In the genomic region with DNA sequence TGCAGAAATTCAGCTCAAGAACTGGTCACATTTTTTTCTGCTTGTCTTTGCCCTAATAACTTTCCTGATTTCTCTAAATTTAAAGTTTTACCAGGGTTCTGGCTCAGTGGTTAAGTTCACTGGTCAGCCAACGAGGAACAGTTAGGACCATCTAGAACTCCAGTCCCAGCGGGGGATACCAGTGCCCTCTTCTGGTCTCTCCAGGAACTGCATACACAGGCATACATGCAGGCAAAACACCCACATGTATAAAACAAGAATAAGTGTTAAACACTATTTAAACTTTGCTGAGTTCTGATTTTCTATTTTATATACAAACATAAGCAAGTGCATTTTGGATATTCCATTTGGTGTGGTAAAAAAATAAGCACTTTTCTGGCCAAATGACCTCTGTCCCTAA, we compare ENCODE assay signal across 12 mouse cellular contexts. TPM values are rescaled to one million over a fixed set of nuclear protein-coding genes. Genes with fewer than 3 reads are reported as not detected.
DNase-seq lines count a peak whose midpoint lies in the region; ATAC-seq and TF ChIP-seq lines count a peak whose summit lies in the region.
"Had no signal": no experiment of that assay in that cellular context is flagged by ENCODE, and none has a peak within 500 bp of the region (broad histone marks: within the 10 kb centered on the region; RNA-seq: fewer than 3 reads in every experiment).

No protein-coding gene starts in this region.

- H3K4me3 ChIP-seq in testis, adult 2 months (ENCODE audit: control insufficient read depth, low read depth, low read length) = no peak overlapping the region
- H3K4me3 ChIP-seq: forebrain, embryonic 13.5 days; heart, embryonic 12.5 days; intestine, embryonic 15.5 days; neural tube, embryonic 12.5 days had no signal

- no peaks in the 10 kb centered on the region for H3K27me3 ChIP-seq in testis, adult 2 months (ENCODE audit: control insufficient read depth, insufficient read depth, low read length)
- H3K27me3 ChIP-seq: forebrain, embryonic 13.5 days; heart, embryonic 12.5 days; intestine, embryonic 15.5 days; neural tube, embryonic 12.5 days had no signal

- peak; percentile 59; the same call in 1 of the 2 replicates for TF ChIP-seq CTCF in testis, adult 2 months (IDR thresholded peaks at IDR 0.05; ENCODE audit: control insufficient read depth, insufficient read depth, insufficient replicate concordance, low read depth, low read length)

- H3K27ac ChIP-seq in testis, adult 2 months (ENCODE audit: control insufficient read depth, insufficient read depth, low read depth, low read length) = no peak overlapping the region
- H3K27ac ChIP-seq: forebrain, embryonic 13.5 days; intestine, embryonic 15.5 days; neural tube, embryonic 12.5 days had no signal

- peak; percentile 15 to 46 for DNase-seq in adrenal gland, adult (ENCODE audit: inconsistent age in 2 of 2, low spot score in 1 of 2)
- no peak for DNase-seq in adrenal gland, adult 2 months
- peak; percentile 7 for DNase-seq in kidney, adult 9 months
- DNase-seq in kidney, adult 11 months = no peak
- no peak for DNase-seq in testis, postnatal 14 days (ENCODE audit: low spot score)
- no peak for DNase-seq in spleen, adult 18-20 months

- no peak for ATAC-seq in megakaryocyte-erythroid progenitor cell, adult 5-6 weeks (replicated peaks; ENCODE audit: low FRiP score, low TSS enrichment, poor library complexity, severe bottlenecking)
- ATAC-seq: forebrain, embryonic 13.5 days; intestine, embryonic 15.5 days had no signal

- H3K36me3 ChIP-seq in testis, adult 2 months (ENCODE audit: control insufficient read depth, insufficient read depth, low read length) = no peaks in the 10 kb centered on the region
- H3K36me3 ChIP-seq: heart, embryonic 12.5 days; intestine, embryonic 15.5 days; neural tube, embryonic 12.5 days had no signal

- TF ChIP-seq POLR2A in testis, adult 2 months (IDR thresholded peaks at IDR 0.05; ENCODE audit: control insufficient read depth, low read depth, low read length) = no peak

- no peaks in the 10 kb centered on the region for H3K4me1 ChIP-seq in testis, adult 2 months (ENCODE audit: control insufficient read depth, insufficient read depth, low read length)
- H3K4me1 ChIP-seq: intestine, embryonic 15.5 days; neural tube, embryonic 12.5 days had no signal

RNA-seq across cellular contexts. Expression of a gene that starts 8.2 kb away (rescaled TPM):
- 1 to 10 TPM; 2.9 to 3.3 TPM for total RNA-seq in adrenal gland, adult 2 months (2021)
- 0.35 and 0.57 TPM in 2 replicates for polyA plus RNA-seq in adrenal gland, adult 2 months (2012; rRNA removed)
- 0.11 and 0.23 TPM in 2 replicates for polyA plus RNA-seq in testis, adult 2 months (2012; rRNA removed)
- not detected in 2 replicates for total RNA-seq in megakaryocyte-erythroid progenitor cell, adult 5-6 weeks (2014; fragmentation: Nextera tagmentation)
- not detected in 2 replicates for total RNA-seq in megakaryocyte-erythroid progenitor cell, adult 5-6 weeks (2017)

Comparison
In these comparisons a context has a peak if more than half of its experiments do, and no peak if none do; other contexts are left out.
1. DNase-seq: peak in adrenal gland, adult (2 of 2) and kidney, adult 9 months (single experiment); none in adrenal gland, adult 2 months (single experiment), kidney, adult 11 months (single experiment), testis, postnatal 14 days (single experiment) and spleen, adult 18-20 months (0 of 2).